Mouse (Mus musculus) left cerebral cortex, adult 18-20 months (tissue): Measurements from ENCODE around the gene Erlec1. TPM values are rescaled to one million over a fixed set of nuclear protein-coding genes. Genes with fewer than 3 reads are reported as not detected.
A peak's percentile ranks its signal among the peaks of the same experiment; 100 is the strongest.

Experiments used
- DNase-seq, 2 experiments: peaks; one replicate each; pipeline ENCODE4 v3.0.0; 2021 to 2022; ENCODE audit warnings: low spot score in 2 of 2, mixed read lengths in 1 of 2
- long read RNA-seq, 2 experiments: library from polyadenylated mRNA; stranded (forward); transcript quantifications; one replicate each; pipeline ENCODE4 v2.0.0; 2021
- total RNA-seq, 2 experiments: library from RNA; stranded (reverse); gene quantifications; 2 replicates each; pipeline ENCODE4 v1.2.3; 2021

Gene Erlec1
- total RNA-seq, result 10 to 100 TPM; 54.8 to 56.8 TPM
- long read RNA-seq, experiment 1, transcript Erlec1-201 (14 exons, 2,532 nt), result major isoform, 10 of 14 reads
- long read RNA-seq, experiment 1, partial matches to known transcripts, result 2 of 14 reads
- long read RNA-seq, experiment 1, other reads (novel, unspliced or antisense), result 2 of 14 reads
- long read RNA-seq, experiment 2, transcript Erlec1-201 (14 exons, 2,532 nt), result major isoform, 11 of 15 reads
- long read RNA-seq, experiment 2, partial matches to known transcripts, result 3 of 15 reads
- long read RNA-seq, experiment 2, other reads (novel, unspliced or antisense), result 1 of 15 reads

GRCm38 (mm10) chr11:30954279-30954725 is at the start of gene Erlec1:
Gene Erlec1, minus strand, starts transcription at chr11:30954335.
- DNase-seq, result peak; percentile 93 to 95

DNA sequence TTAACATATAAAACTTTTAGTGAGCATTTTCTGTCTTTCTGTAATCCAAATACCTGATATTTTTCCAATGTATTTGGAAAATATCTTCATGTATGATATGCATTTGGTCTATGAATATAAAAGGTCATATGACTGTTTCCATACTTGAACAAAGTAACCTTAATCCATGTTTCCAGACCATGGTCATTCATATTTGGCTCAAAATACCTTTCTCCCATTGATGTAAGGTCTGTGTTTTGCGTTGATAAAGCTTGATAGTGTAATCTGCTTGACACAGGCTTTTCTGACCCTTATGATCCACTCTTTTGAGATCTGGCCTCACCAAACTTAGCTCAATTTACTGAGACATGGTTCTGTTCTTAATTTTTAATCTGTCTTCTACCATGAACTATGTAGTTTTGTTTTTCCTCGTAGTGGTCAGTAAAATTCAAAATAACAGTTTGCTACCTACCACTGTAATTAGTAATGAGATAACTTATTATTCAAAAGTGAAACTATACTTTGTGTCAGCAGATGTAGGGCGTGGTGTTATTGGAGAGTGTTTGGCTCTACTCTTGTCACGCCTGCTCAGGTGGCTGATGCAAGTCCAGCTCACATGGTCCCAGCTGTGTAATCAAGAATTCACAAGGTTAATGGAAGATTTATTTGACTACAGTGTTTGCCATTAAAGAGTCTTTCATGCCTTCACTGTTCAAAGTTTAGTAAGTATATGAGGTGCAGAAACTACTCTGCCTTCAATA is 47.2 kb upstream of the Erlec1 start:
- no peak for DNase-seq

GRCm38 (mm10) chr11:31000028-31000427 is 45.9 kb upstream of the Erlec1 start:
- no peak for DNase-seq

GRCm38 (mm10) chr11:30998704-30999103 is 44.6 kb upstream of the Erlec1 start:
- no peak for DNase-seq

GRCm38 (mm10) chr11:30998199-30998598 is 44.1 kb upstream of the Erlec1 start:
- no peak for DNase-seq

DNA sequence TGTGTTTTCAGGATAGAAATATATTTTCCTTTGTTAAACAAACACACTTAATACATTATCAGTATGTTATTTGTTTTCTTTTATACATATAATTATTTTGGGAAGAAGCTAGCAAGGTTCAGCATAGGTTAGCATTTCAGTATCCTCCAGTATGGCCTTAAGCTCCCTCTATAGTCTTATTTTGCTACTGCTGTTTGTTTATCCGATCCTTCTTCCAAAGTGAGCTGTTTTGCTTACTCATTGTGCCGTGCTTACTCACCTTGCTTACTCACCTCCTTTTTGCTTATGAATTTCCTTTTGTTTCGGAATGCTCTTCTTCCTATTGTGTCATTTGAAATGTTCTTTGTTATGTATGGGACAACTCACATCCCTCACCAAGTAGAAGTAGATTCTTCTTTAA is 42.5 kb upstream of the Erlec1 start:
- DNase-seq, result no peak

DNA sequence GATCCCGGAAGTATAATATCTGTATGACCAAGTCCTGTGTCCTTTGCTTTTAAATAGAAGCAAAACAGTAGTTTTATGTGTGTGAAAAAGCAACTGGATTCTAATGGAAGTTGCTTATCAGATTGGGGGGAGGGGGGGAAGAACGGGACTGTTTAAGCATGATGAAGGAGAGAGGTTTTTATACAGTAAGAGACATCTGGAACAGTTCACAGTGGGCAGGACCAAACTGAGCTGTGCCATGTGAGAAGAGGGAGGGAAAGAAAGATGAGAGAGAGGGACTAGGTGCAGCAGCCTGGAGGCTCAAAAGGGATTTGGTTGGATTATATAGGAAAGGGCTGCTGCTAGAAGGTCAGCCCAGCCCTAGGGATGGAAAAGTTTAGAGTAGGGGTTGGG is 32.5 kb upstream of the Erlec1 start:
- DNase-seq, result peak in 1 of 2 experiments; percentile 2

DNA sequence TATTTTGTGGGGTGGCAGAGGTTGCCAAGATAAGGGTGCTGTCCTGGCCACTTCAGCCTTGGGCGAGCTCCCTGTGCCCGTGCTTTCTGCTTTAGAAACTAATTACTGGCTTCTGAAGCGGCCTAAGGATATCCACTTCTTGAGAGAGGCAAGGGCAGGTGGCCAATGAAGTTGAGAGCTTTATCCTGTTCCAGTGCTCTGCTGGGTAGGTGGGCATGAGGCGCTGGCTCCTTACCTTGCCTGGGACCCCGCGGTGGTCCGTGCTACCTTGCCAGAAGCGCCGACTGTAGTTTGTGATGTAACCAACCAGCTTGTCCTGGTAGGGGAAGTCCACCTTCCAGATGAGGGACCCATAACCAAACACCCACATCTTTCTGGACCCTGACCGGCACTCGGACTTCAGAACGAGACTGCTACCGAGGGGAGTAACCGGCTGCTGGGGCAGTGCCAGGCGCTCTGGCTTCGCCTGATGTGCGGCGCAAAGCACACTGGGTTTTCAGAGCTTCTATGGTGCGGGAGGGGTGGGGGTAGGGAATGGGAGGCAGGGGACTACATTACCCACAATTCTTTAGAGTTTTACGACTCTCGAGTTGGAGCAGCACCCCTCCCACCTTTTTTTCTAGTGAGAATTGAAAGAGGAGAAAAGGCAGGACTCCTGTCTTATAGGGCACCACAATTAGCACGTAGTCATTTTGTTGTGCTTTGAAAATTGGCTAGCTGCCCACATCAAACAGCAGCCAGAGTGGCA is 31.9 kb upstream of the Erlec1 start, which contains the start of gene Chac2:
Chac2 (minus strand) TSS at position 474 of the 748 bp plus-strand sequence.
- DNase-seq, result peak; percentile 81 to 89

DNA sequence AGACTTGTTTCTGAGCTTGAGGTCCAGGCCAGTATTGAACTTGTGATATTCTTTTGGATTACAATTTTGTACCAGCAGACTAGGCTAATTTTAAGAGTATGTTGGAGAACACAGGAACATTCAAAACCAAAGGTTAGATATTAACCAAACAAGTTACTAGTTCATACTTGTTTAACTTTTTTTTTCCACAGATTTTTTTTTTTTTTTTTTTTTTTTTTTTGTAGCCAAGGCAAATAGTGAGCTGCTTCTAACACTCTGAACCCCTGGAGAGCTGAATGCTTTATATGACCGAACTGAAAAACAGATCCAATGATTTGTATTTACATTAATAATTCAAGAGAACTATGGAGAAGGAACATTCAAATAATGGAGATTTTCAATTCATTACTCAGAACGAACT is 31.1 kb upstream of the Erlec1 start:
- DNase-seq, result no peak

DNA sequence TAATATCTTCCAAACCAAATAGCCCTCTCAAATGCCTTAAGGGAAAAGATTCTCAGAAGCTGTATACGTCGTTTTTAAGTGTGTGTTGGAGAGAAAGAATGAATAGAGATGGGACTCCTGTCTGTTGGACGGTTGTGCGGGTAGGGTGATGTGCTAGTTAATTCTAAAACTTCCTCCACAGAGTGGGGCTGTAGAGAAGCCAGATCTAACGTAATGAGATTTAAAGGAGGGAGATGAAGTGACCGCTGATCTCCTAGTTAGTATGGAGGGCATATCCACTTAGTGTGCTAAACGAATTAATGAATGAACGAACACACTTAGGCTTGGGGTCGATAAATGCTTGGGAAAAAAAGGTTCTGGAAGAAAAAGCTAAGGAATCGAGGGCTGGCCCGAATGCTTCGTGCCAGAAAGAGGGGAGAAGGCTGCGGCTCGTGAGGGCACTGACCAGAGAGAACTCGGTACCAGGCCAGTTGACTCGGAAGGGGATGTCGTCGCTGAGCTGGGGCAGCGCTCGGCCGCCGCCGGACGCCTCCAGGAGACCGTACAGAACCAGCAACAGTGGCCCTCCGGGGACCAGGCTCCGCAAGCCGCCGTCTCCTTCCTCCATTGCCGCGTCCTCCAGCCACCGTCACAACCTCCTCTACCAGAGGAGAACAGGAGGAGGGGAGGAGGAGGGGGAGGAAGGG is 523 bp downstream of the Erlec1 start:
- DNase-seq, result peak; percentile 21 to 31

- DNase-seq, result no peak
These were observed 1.3 kb downstream of the Erlec1 start for GRCm38 (mm10) chr11:30952829-30953228.

DNA sequence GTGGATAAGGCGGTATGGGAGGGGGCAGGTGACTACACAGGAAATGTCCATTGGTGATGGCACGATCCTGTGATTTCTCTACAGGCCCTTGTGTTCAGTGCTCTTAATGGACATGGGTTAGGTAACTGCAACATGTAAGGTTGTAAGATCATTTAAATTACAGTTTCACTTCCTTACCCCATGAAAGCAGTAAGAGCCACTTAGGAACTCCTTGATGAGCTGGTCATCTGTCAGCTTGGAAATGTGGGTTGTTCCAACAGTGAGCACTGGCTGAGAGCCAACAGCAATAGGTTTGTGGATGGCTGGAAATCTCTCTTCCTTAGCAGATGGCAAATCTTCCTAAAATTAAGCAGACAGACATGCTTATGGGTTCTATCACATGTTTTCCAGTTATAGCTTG is 10.6 kb downstream of the Erlec1 start:
- DNase-seq, result no peak

- DNase-seq, result no peak
These were observed 25.6 kb downstream of the Erlec1 start for GRCm38 (mm10) chr11:30928498-30928897.

GRCm38 (mm10) chr11:30928079-30928478 is 26.1 kb downstream of the Erlec1 start:
- no peak for DNase-seq

DNA sequence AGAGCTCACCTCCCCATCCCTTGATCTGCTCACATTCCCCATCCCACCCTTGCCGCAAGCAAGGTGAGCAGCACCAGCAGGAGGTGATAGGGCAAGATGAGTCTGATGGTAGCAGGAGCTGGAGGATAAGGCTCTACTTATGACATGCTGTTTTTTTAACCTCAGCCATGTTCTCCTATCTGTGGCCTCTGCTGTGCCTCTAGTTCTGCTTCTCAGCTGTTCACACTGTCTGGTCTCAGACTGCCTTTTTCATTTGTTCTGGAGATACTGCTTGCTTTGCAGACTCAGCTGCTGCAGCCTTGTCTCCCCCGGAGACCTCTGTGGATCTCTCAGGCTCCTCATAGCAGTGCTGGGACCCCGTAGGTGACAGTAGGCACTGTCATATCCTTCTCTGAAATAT is 30.9 kb downstream of the Erlec1 start:
- DNase-seq, result no peak

DNA sequence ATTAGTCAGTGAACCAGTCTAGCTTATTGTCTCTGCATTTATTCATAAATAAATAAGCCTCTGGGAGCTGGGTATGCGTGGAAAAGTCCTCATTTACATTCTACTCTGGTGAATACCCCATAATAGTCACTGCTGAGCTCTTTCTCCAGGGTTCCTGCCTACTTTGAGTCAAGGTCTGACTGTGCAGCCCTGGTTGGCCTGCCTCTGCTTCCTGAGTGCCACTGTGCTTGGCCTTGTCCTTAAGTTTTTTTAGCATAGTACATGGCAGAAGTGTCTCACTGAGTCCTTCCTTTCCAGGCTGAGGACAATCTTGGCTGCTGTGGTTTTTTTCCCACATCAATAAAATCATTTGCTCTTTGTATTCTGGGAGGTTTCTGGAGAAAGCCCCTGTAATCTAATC is 33.5 kb downstream of the Erlec1 start:
- DNase-seq, result no peak

DNA sequence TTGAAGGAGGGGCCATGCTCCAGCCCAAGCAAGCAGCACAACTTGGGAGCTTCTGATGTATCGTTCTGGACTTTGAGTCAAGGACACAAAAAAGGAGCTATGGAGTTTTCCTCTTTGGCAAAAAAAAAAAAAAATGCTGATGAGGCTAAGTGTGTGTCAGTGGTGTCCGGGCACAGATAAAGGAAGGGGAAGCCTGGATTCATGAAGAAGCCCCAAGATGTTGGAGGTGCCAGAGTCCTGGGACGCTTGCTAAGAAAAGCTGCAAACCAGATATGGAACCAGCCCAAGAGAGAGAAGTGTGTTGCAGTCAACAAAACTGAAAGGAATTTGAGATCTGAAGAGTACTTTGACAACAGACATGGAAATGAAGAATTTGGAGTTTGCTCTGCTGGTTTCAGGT is 41.8 kb downstream of the Erlec1 start:
- no peak for DNase-seq

- DNase-seq, result no peak
These were observed 54.8 kb downstream of the Erlec1 start for GRCm38 (mm10) chr11:30899312-30899711.

- DNase-seq, result no peak
These were observed 57.9 kb downstream of the Erlec1 start for GRCm38 (mm10) chr11:30896201-30896600.

- no peak for DNase-seq
These were observed 66.0 kb downstream of the Erlec1 start for GRCm38 (mm10) chr11:30888153-30888552.

DNA sequence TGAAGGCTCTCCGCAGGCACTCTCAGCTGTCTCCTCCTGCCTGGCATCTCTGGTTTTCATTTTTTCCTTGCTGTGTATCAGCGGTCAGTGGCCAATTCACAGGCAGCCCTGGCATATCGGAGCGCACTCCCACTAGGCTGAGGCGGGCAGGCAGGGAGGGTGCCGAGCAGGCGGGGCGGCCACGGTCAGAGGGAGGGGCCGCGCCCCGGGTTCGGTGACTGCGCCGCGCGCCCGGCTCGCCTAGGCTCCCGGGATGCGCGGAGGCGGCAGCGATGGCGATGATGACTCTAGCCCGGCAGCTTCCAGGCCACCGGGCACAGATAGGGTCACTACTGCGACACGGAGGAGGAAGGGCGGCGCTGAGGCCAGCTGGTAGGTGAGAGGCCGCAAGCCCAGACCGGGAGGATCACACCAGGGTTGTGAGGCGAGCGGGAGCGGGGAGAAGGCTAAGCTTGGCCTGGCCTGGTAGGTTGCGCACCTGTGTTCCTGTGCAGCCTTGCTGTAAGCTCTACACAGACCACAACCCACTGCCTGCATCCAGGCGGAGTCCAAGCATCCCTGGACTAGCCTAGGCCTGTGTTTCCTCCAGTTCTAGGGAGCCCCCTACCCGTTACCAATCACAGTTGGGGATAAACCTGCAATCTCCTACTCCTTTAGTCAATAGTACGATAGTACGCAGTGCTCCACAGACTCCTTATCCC is 68.8 kb downstream of the Erlec1 start, which contains the start of the genes Gpr75 and Asb3:
Gpr75 (plus strand) TSS at position 188 of the 701 bp plus-strand sequence.
Asb3 (plus strand) TSS at position 246 of the 701 bp plus-strand sequence.
- peak; percentile 74 to 81 for DNase-seq
